14 mouse cellular contexts compared by ENCODE assay signal in genomic region chr5:113120741-113121590, GRCm38 (mm10). TPM values are rescaled to one million over a fixed set of nuclear protein-coding genes. Genes with fewer than 3 reads are reported as not detected.
DNase-seq lines count a peak whose midpoint lies in the region; ATAC-seq and TF ChIP-seq lines count a peak whose summit lies in the region.
"Had no signal": no experiment of that assay in that cellular context is flagged by ENCODE, and none has a peak within 500 bp of the region (broad histone marks: within the 10 kb centered on the region; RNA-seq: fewer than 3 reads in every experiment).

No protein-coding gene starts in this region.

- TF ChIP-seq CTCF in CH12.LX (conservative IDR thresholded peaks at IDR 0.05 in 1 of 2, IDR thresholded peaks at IDR 0.05 in 1 of 2; ENCODE audit: low read depth in 2 of 2, low read length in 2 of 2) = no peak

- 42% methylated on average over 15 of the region's 15 CpGs for WGBS in forebrain, embryonic 10.5 days
- WGBS in forebrain, embryonic 11.5 days = 46% methylated on average over 15 of the region's 15 CpGs
- 16% methylated on average over 15 of the region's 15 CpGs for WGBS in kidney, embryonic 15.5 days
- 24% methylated on average over 15 of the region's 15 CpGs for WGBS in intestine, embryonic 16.5 days

- H3K79me2 ChIP-seq in CH12.LX (replicated peaks; ENCODE audit: control insufficient read depth, extremely low read depth, insufficient read depth, poor library complexity, severe bottlenecking) = no peaks in the 10 kb centered on the region

- H3K27ac ChIP-seq in forebrain, embryonic 10.5 days = peak overlapping the region; percentile 63
- H3K27ac ChIP-seq in forebrain, embryonic 11.5 days (ENCODE audit: low read depth, low read length) = no peak overlapping the region
- H3K27ac ChIP-seq in kidney, embryonic 15.5 days = peak overlapping the region; percentile 78
- H3K27ac ChIP-seq in CH12.LX (ENCODE audit: insufficient read depth, low read depth) = no peak overlapping the region
- peak overlapping the region; percentile 58 for H3K27ac ChIP-seq in intestine, embryonic 16.5 days (ENCODE audit: low read length)

- no peaks in the 10 kb centered on the region for H3K36me3 ChIP-seq in forebrain, embryonic 10.5 days (replicated peaks)
- H3K36me3 ChIP-seq in forebrain, embryonic 11.5 days (ENCODE audit: control insufficient read depth, insufficient read depth, low read length) = no peaks in the 10 kb centered on the region
- no peaks in the 10 kb centered on the region for H3K36me3 ChIP-seq in kidney, embryonic 15.5 days
- no peaks in the 10 kb centered on the region for H3K36me3 ChIP-seq in CH12.LX (replicated peaks in 1 of 2; ENCODE audit: control insufficient read depth in 1 of 2, insufficient read depth in 1 of 2, low read length in 1 of 2)
- no peaks in the 10 kb centered on the region for H3K36me3 ChIP-seq in intestine, embryonic 16.5 days (ENCODE audit: control insufficient read depth, insufficient read depth, low read length)
- H3K36me3 ChIP-seq: liver, embryonic 13.5 days had no signal

- in situ Hi-C loops in CH12.LX (cut with MboI; ENCODE audit: low pct_ligation_motif_present, low pct_unique_long_range_greater_than_20kb, low sequenced_read_pairs) = no loop called here

- TF ChIP-seq EP300 in CH12.LX (IDR thresholded peaks at IDR 0.05; ENCODE audit: low read length) = no peak

- peaks cover 62% of the 10 kb centered on the region for H3K4me1 ChIP-seq in forebrain, embryonic 10.5 days
- H3K4me1 ChIP-seq in forebrain, embryonic 11.5 days (replicated peaks; ENCODE audit: control insufficient read depth, insufficient read depth, low read length) = 0 out of 2 replicates have a peak, but pooled peaks cover 5% of the 10 kb centered on the region
- H3K4me1 ChIP-seq in kidney, embryonic 15.5 days = peaks cover 77% of the 10 kb centered on the region
- H3K4me1 ChIP-seq in CH12.LX (ENCODE audit: control insufficient read depth in 1 of 2, insufficient read depth in 2 of 2) = peaks cover 3 to 76% of the 10 kb centered on the region in 2 experiments; a peak in 3 of 4 replicates
- H3K4me1 ChIP-seq in intestine, embryonic 16.5 days (ENCODE audit: control insufficient read depth, insufficient read depth, low read length) = peaks cover 36% of the 10 kb centered on the region

- peaks cover 4% of the 10 kb centered on the region; the same call in 1 of the 2 replicates for H3K9me3 ChIP-seq in forebrain, embryonic 10.5 days
- H3K9me3 ChIP-seq in forebrain, embryonic 11.5 days (ENCODE audit: control insufficient read depth, low read length) = no peaks in the 10 kb centered on the region
- no peaks in the 10 kb centered on the region for H3K9me3 ChIP-seq in kidney, embryonic 15.5 days (replicated peaks)
- H3K9me3 ChIP-seq in CH12.LX (replicated peaks; ENCODE audit: low read length) = no peaks in the 10 kb centered on the region
- H3K9me3 ChIP-seq in intestine, embryonic 16.5 days (ENCODE audit: control insufficient read depth, low read length) = no peaks in the 10 kb centered on the region
- H3K9me3 ChIP-seq: forebrain, embryonic 13.5 days; liver, embryonic 13.5 days had no signal

- no peak for ATAC-seq in forebrain, embryonic 11.5 days (replicated peaks; ENCODE audit: low FRiP score)
- ATAC-seq in kidney, embryonic 15.5 days (replicated peaks; ENCODE audit: low FRiP score) = no peak
- no peak for ATAC-seq in intestine, embryonic 16.5 days
- ATAC-seq in activated CD4-positive, CD25-positive, alpha-beta regulatory T cell, adult 4 months = no peak
- ATAC-seq: forebrain, embryonic 13.5 days; Patski had no signal

- dilution Hi-C loops in CH12.LX (cut with MboI; ENCODE audit: extremely low pct_ligation_motif_present, extremely low pct_unique_long_range_greater_than_20kb, low sequenced_read_pairs) = no loop called here

- no peaks in the 10 kb centered on the region for H3K27me3 ChIP-seq in forebrain, embryonic 10.5 days (ENCODE audit: poor library complexity, severe bottlenecking)
- no peaks in the 10 kb centered on the region for H3K27me3 ChIP-seq in forebrain, embryonic 11.5 days (ENCODE audit: control insufficient read depth, insufficient read depth, low read length)
- H3K27me3 ChIP-seq in kidney, embryonic 15.5 days = no peaks in the 10 kb centered on the region
- no peaks in the 10 kb centered on the region for H3K27me3 ChIP-seq in CH12.LX (replicated peaks)
- no peaks in the 10 kb centered on the region for H3K27me3 ChIP-seq in intestine, embryonic 16.5 days (replicated peaks; ENCODE audit: control insufficient read depth, insufficient read depth, low read length)
- H3K27me3 ChIP-seq: forebrain, embryonic 13.5 days; liver, embryonic 13.5 days; Patski had no signal

- H3K9ac ChIP-seq in forebrain, embryonic 11.5 days (ENCODE audit: low read length) = no peak overlapping the region; the same call in 1 of the 2 replicates
- no peak overlapping the region for H3K9ac ChIP-seq in kidney, embryonic 15.5 days
- H3K9ac ChIP-seq in CH12.LX (ENCODE audit: insufficient read depth, low read depth) = no peak overlapping the region
- H3K9ac ChIP-seq in intestine, embryonic 16.5 days (ENCODE audit: low read depth, low read length) = 0 out of 2 replicates have a peak overlapping the region, but pooled peaks have one; percentile 45
- H3K9ac ChIP-seq: forebrain, embryonic 13.5 days had no signal

- no peak for DNase-seq in forebrain, embryonic 10.5 days (ENCODE audit: extremely low spot score, low spot score)
- no peak for DNase-seq in forebrain, embryonic 11.5 days (ENCODE audit: low spot score)
- DNase-seq in kidney, postnatal 14 days = no peak
- DNase-seq in CH12.LX (ENCODE audit: extremely low read depth) = no peak
- no peak for DNase-seq in thymus, postnatal 36 days
- DNase-seq: cerebellum, postnatal 14 days; heart, postnatal 4 days; liver, embryonic 13.5 days had no signal

- no peak for TF ChIP-seq RAD21 in CH12.LX (IDR thresholded peaks at IDR 0.05; ENCODE audit: low read depth, low read length)

- H3K4me2 ChIP-seq in forebrain, embryonic 11.5 days (ENCODE audit: low read depth, low read length, severe bottlenecking) = no peak overlapping the region
- peak overlapping the region; percentile 21; the same call in 1 of the 2 replicates for H3K4me2 ChIP-seq in kidney, embryonic 15.5 days
- no peak overlapping the region for H3K4me2 ChIP-seq in CH12.LX (ENCODE audit: insufficient read depth, low read depth, poor library complexity, severe bottlenecking)
- H3K4me2 ChIP-seq in intestine, embryonic 16.5 days (ENCODE audit: low read depth, low read length) = no peak overlapping the region
- H3K4me2 ChIP-seq: forebrain, embryonic 13.5 days had no signal

- H3K4me3 ChIP-seq in forebrain, embryonic 10.5 days = no peak overlapping the region
- H3K4me3 ChIP-seq in forebrain, embryonic 11.5 days (ENCODE audit: low read depth, low read length) = no peak overlapping the region
- no peak overlapping the region for H3K4me3 ChIP-seq in kidney, embryonic 15.5 days (replicated peaks)
- H3K4me3 ChIP-seq in CH12.LX (replicated peaks in 1 of 3; ENCODE audit: low read depth in 2 of 3, low read length in 2 of 3, poor library complexity in 1 of 3) = no peak overlapping the region
- H3K4me3 ChIP-seq in intestine, embryonic 16.5 days (ENCODE audit: low read length) = no peak overlapping the region
- H3K4me3 ChIP-seq: forebrain, embryonic 13.5 days had no signal

- no peak for TF ChIP-seq POLR2A in CH12.LX (IDR thresholded peaks at IDR 0.05; ENCODE audit: low read depth, low read length)

TF ChIP-seq in CH12.LX, 34 proteins besides CTCF, POLR2A, EP300 and RAD21:
- TF ChIP-seq MYC (IDR thresholded peaks at IDR 0.05; ENCODE audit: low read depth, low read length) = no peak
- no peak for TF ChIP-seq TBP (conservative IDR thresholded peaks at IDR 0.05; ENCODE audit: low read depth, low read length)
- no peak for TF ChIP-seq CHD1 (IDR thresholded peaks at IDR 0.05; ENCODE audit: low read depth, low read length)
- 0 out of 2 replicates have a peak, but pooled peaks have one; percentile 21 for TF ChIP-seq USF2 (conservative IDR thresholded peaks at IDR 0.05; ENCODE audit: low read depth, low read length)
- TF ChIP-seq E2F4 (IDR thresholded peaks at IDR 0.05; ENCODE audit: insufficient replicate concordance, low read depth, low read length) = no peak
- TF ChIP-seq USF1 (IDR thresholded peaks at IDR 0.05; ENCODE audit: low read depth, low read length) = 0 out of 2 replicates have a peak, but pooled peaks have one; percentile 21
- TF ChIP-seq ZKSCAN1 (IDR thresholded peaks at IDR 0.05; ENCODE audit: borderline replicate concordance, low read depth, low read length) = no peak
- TF ChIP-seq IRF4 (IDR thresholded peaks at IDR 0.05; ENCODE audit: low read depth, low read length) = no peak
- peak; percentile 79 for TF ChIP-seq BHLHE40 (IDR thresholded peaks at IDR 0.05; ENCODE audit: low read depth, low read length)
- TF ChIP-seq NRF1 (IDR thresholded peaks at IDR 0.05; ENCODE audit: low read depth, low read length) = no peak

RNA-seq across cellular contexts. Expression of gene Crybb3, which starts 39.6 kb away (rescaled TPM):
- 1.0 TPM in 2 replicates for polyA plus RNA-seq in forebrain, embryonic 10.5 days (2016; fragmentation: Nextera tagmentation; extraction: Ambion mirVana)
- polyA plus RNA-seq in forebrain, embryonic 11.5 days (2014; fragmentation: Nextera tagmentation; extraction: Ambion mirVana) = 0.76 TPM in 2 replicates
- polyA plus RNA-seq in kidney, embryonic 15.5 days (2015; fragmentation: Nextera tagmentation; extraction: Ambion mirVana) = 1.1 and 1.2 TPM in 2 replicates
- total RNA-seq in CH12.LX (2012; rRNA removed) (not detected in 2 replicates), CH12.LX (2014; rRNA removed) (not detected in 2 replicates)
- not detected in 2 replicates for polyA plus RNA-seq in CH12.LX (2012; ENCODE audit: insufficient read length, low read depth)
- polyA plus RNA-seq in intestine, embryonic 16.5 days (2015; fragmentation: Nextera tagmentation; extraction: Ambion mirVana) = 0.35 and 0.56 TPM in 2 replicates
- not detected for polyA plus RNA-seq in activated CD4-positive, CD25-positive, alpha-beta regulatory T cell, adult 4 months (2017; shearing (Covaris generic))
- polyA plus RNA-seq: liver, embryonic 13.5 days had no signal

RNA-seq across cellular contexts. Expression of gene Crybb2, which starts 51.0 kb away (rescaled TPM):
- not detected in 2 replicates for polyA plus RNA-seq in forebrain, embryonic 10.5 days (2016; fragmentation: Nextera tagmentation; extraction: Ambion mirVana)
- polyA plus RNA-seq in forebrain, embryonic 11.5 days (2014; fragmentation: Nextera tagmentation; extraction: Ambion mirVana) = not detected in 2 replicates
- polyA plus RNA-seq in kidney, embryonic 15.5 days (2015; fragmentation: Nextera tagmentation; extraction: Ambion mirVana) = not detected in 2 replicates
- not detected in 2 replicates for total RNA-seq in CH12.LX (2012; rRNA removed)
- not detected in 2 replicates for total RNA-seq in CH12.LX (2014; rRNA removed)
- polyA plus RNA-seq in CH12.LX (2012; ENCODE audit: insufficient read length, low read depth) = not detected in 2 replicates
- not detected in 2 replicates for polyA plus RNA-seq in intestine, embryonic 16.5 days (2015; fragmentation: Nextera tagmentation; extraction: Ambion mirVana)
- polyA plus RNA-seq in activated CD4-positive, CD25-positive, alpha-beta regulatory T cell, adult 4 months (2017; shearing (Covaris generic)) = not detected
- total RNA-seq: heart, postnatal 4 days; layer of hippocampus, postnatal 10 days had no signal
- polyA plus RNA-seq: forebrain, embryonic 13.5 days; liver, embryonic 13.5 days; Patski had no signal

Comparison
In these comparisons a context has a peak if more than half of its experiments do, and no peak if none do; other contexts are left out.
1. H3K27ac ChIP-seq: peak in forebrain, embryonic 10.5 days (single experiment), kidney, embryonic 15.5 days (single experiment) and intestine, embryonic 16.5 days (single experiment); none in forebrain, embryonic 11.5 days (single experiment) and CH12.LX (single experiment).